Mouse (Mus musculus) activated CD4-positive, CD25-positive, alpha-beta regulatory T cell, adult 9 weeks (primary cell): ENCODE measurements around the gene Prmt9. TPM values are rescaled to one million over a fixed set of nuclear protein-coding genes. Genes with fewer than 3 reads are reported as not detected.

Source experiments
- polyA plus RNA-seq: library from polyadenylated mRNA; unstranded; fragments of 100-300 nt; shearing (Covaris generic); gene quantifications from one replicate; pipeline ENCODE4 v1.2.1, GENCODE M21; 2017

Prmt9 gene
- polyA plus RNA-seq, result 37.3 TPM

DNA sequence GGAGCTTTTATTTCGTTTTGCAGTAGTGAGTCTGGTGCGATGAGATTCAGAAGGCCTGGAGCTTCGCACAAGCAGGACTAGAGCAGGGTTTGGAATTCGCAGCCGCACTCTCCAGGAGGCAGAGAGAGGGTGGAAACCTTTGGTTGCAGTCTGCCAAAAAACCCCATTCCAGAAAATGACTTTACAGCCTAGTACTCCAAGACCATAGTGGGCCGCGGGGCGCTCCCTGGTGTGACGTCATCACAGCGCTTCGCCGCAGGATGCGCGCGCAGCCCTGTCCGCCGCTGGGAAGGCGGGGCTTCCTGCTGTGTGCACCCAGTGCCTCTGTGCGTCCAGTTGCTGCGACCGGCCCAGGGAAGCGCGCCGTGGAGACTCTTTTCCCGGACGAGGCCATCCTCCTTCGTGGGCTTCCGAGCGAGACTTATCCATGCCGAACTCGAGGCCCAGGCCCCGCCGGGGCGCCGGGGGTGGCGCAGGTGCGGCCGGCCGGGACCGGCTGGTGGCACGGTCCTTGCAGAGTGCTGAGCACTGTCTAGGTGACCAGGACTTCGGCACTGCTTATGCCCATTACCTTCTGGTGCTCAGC lies at the start of gene Prmt9:
Gene Prmt9, plus strand, starts transcription at position 277 of the 586 bp plus-strand sequence.

GRCm38 (mm10) chr8:77517301-77518200 lies 31.6 kb upstream of the Prmt9 start, which contains the start of gene Arhgap10:
TSS of gene Arhgap10 (minus strand) at chr8:77517953.

DNA sequence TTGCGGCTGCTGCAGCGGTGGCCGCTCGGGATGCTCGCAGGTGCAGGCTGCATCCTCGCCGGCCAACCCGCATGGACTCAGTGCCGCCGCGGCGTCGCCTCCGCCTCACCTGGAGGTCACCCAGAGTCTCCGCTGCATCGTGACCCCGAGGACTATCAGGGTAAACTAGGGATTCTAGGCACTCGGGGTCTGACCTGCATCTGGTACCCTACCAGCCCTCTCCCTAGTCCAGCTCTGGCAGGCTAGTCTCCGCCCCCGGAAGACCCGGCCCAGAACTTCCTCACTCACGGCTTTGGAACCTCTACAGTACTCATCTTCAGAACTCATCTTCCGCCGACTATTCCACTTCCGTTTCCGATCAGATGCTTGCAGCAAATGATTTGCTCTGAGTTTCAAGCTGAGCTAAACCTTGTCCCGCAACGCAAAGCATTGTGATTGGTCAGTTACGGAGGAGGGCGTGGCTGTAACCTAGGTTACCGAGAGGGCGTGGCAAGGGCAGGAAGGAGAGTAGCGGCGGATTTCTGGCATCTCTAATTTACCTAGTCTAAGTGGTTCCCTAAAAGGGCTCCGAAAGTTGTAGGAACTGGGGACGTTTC lies 61.3 kb downstream of the Prmt9 start, which contains the start of gene Tmem184c:
Gene Tmem184c, minus strand, starts transcription at position 325 of the 596 bp plus-strand sequence.

Other genes starting within 250 kb of the Prmt9 start
- 2.6 TPM for gene Arhgap10, start 31.4 kb upstream of the Prmt9 start, polyA plus RNA-seq
- gene Tmem184c, start 61.3 kb downstream of the Prmt9 start, polyA plus RNA-seq, result 30.5 TPM
- gene Ednra, start 175.1 kb downstream of the Prmt9 start, polyA plus RNA-seq, result not detected